Mouse (Mus musculus) ES-Bruce4 (cell line): Measurements from ENCODE around the gene Lgals12.

Experiments
- EP300 ChIP-seq: IDR thresholded peaks from 2 replicates; pipeline ENCODE4 v1.6.1; 2011; ENCODE audit warnings: low read depth, low read length; ENCODE audit not compliant: insufficient read depth
- POLR2A ChIP-seq: IDR thresholded peaks from one replicate; pipeline ENCODE4 v1.8.1; 2011; ENCODE audit warnings: low read length; ENCODE audit not compliant: insufficient read depth

DNA sequence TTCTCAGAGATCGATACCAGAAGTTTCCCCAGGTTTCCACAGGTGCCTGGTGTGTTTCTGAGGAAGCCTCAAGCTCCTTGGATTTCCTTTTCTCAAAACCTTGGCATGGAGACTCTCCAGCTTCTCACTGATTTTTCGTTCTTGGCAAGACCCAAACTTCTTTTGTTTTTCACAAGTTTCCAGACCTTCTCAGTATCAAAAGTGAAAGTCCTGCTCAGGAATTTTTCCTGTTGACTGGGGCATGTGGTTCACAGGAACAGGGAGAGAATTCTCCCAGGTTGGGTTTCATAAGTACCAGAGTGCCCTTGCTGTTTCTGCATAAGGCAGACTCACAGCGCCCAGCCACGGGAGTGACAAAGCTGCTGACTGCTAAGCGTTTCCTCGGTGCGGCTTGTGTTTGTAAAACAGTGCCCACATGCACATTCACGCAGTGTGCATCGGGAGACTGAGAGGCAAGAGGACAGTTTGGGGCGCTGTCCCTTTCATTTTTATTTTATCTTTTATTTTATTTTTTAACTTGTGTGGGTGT lies 44.3 kb downstream of the Lgals12 start:
- no peak for TF ChIP-seq POLR2A
- TF ChIP-seq EP300 = no peak
